Mouse (Mus musculus) thymus, postnatal 10 days (tissue): ENCODE results near the gene Washc2.
"Not testable (repeated sequence)": the region's sequence is repeated elsewhere in the genome, so short reads cannot be mapped to it uniquely, and the experiment has no call there.

Source experiments
- DNase-seq, 2 experiments: peaks; one replicate each; pipeline ENCODE4 v3.0.0; 2021; ENCODE audit warnings: low spot score in 2 of 2

The Washc2 gene

GRCm38 (mm10) chr6:116207729-116208534 lies at the start of gene Washc2:
Washc2 (plus strand) TSS chr6:116208038.
- peak; percentile 82 to 83 for DNase-seq

GRCm38 (mm10) chr6:116166383-116166782 lies 41.5 kb upstream of the Washc2 start:
- no peak for DNase-seq

- not testable (repeated sequence) for DNase-seq
These were observed 34.2 kb upstream of the Washc2 start for GRCm38 (mm10) chr6:116173511-116174099.

GRCm38 (mm10) chr6:116178376-116178775 lies 29.5 kb upstream of the Washc2 start:
- no peak for DNase-seq

- DNase-seq, result no peak
These were observed 27.1 kb upstream of the Washc2 start for GRCm38 (mm10) chr6:116180731-116181130.

GRCm38 (mm10) chr6:116183509-116183908 lies 24.3 kb upstream of the Washc2 start:
- no peak for DNase-seq

GRCm38 (mm10) chr6:116186485-116186884 lies 21.4 kb upstream of the Washc2 start:
- no peak for DNase-seq

- no peak for DNase-seq
These were observed 18.4 kb upstream of the Washc2 start for GRCm38 (mm10) chr6:116189417-116189816.

- DNase-seq, result no peak
These were observed 15.0 kb upstream of the Washc2 start for GRCm38 (mm10) chr6:116192809-116193311.

GRCm38 (mm10) chr6:116193394-116194393 lies 14.1 kb upstream of the Washc2 start, which contains the start of gene Tmcc1:
Tmcc1 (minus strand) TSS chr6:116193486.
- peak; percentile 98 to 100 for DNase-seq

- no peak for DNase-seq
These were observed 12.0 kb upstream of the Washc2 start for GRCm38 (mm10) chr6:116195811-116196210.

- DNase-seq, result peak in 1 of 2 experiments; percentile 39
These were observed 9.7 kb upstream of the Washc2 start for GRCm38 (mm10) chr6:116198173-116198572.

- DNase-seq, result no peak
These were observed 8.2 kb upstream of the Washc2 start for GRCm38 (mm10) chr6:116199682-116200081.

GRCm38 (mm10) chr6:116227767-116228166 lies 19.9 kb downstream of the Washc2 start:
- no peak for DNase-seq

- peak; percentile 14 to 67 for DNase-seq
These were observed 21.1 kb downstream of the Washc2 start for GRCm38 (mm10) chr6:116228785-116229525.

- DNase-seq, result not testable (repeated sequence)
These were observed 27.0 kb downstream of the Washc2 start for GRCm38 (mm10) chr6:116234821-116235220.

- DNase-seq, result no peak
These were observed 27.5 kb downstream of the Washc2 start for GRCm38 (mm10) chr6:116235336-116235735.

- DNase-seq, result no peak
These were observed 30.2 kb downstream of the Washc2 start for GRCm38 (mm10) chr6:116238083-116238482.

- DNase-seq, result no peak
These were observed 32.5 kb downstream of the Washc2 start for GRCm38 (mm10) chr6:116240371-116240770.

- no peak for DNase-seq
These were observed 51.8 kb downstream of the Washc2 start for GRCm38 (mm10) chr6:116259649-116260048.

GRCm38 (mm10) chr6:116260481-116260880 lies 52.6 kb downstream of the Washc2 start:
- no peak for DNase-seq
